Mouse (Mus musculus) kidney, adult 9 months (tissue): ENCODE results near the gene Hspb6.

Source experiments
- DNase-seq: peaks from one replicate; pipeline ENCODE4 v3.0.0; 2022

Gene Hspb6

GRCm38 (mm10) chr7:30588676-30589434 lies 36.9 kb downstream of the Hspb6 start, which contains the start of gene Kmt2b:
Kmt2b (minus strand) TSS chr7:30588726.
- peak; percentile 99 for DNase-seq

- peak; percentile 94 for DNase-seq
Measured at GRCm38 (mm10) chr7:30589435-30590301, 37.7 kb downstream of the Hspb6 start.

GRCm38 (mm10) chr7:30590927-30591604 lies 39.1 kb downstream of the Hspb6 start:
- DNase-seq, result no peak

- no peak for DNase-seq
Measured at GRCm38 (mm10) chr7:30591605-30591951, 39.6 kb downstream of the Hspb6 start.

- DNase-seq, result no peak
Measured at GRCm38 (mm10) chr7:30592772-30593423, 40.9 kb downstream of the Hspb6 start.

- DNase-seq, result no peak
Measured at GRCm38 (mm10) chr7:30593579-30594509, 41.9 kb downstream of the Hspb6 start.

- DNase-seq, result no peak
Measured at GRCm38 (mm10) chr7:30594510-30595024, 42.6 kb downstream of the Hspb6 start.

- no peak for DNase-seq
Measured at GRCm38 (mm10) chr7:30596093-30596492, 44.1 kb downstream of the Hspb6 start.

- no peak for DNase-seq
Measured at GRCm38 (mm10) chr7:30596811-30597210, 44.8 kb downstream of the Hspb6 start.

GRCm38 (mm10) chr7:30598786-30599185 lies 46.8 kb downstream of the Hspb6 start, which contains the start of gene Zbtb32:
Zbtb32 (minus strand) TSS chr7:30598909.
- DNase-seq, result no peak

- peak; percentile 97 for DNase-seq
Measured at GRCm38 (mm10) chr7:30599933-30600353, 48.0 kb downstream of the Hspb6 start.

- DNase-seq, result peak; percentile 59
Measured at GRCm38 (mm10) chr7:30600651-30601050, 48.7 kb downstream of the Hspb6 start.

GRCm38 (mm10) chr7:30602583-30602982 lies 50.6 kb downstream of the Hspb6 start:
- peak; percentile 76 for DNase-seq

- no peak for DNase-seq
Measured at GRCm38 (mm10) chr7:30604424-30604823, 52.4 kb downstream of the Hspb6 start.

- no peak for DNase-seq
Measured at GRCm38 (mm10) chr7:30604944-30605343, 53.0 kb downstream of the Hspb6 start.
